Mouse (Mus musculus) lung, adult 2 months (tissue): ENCODE measurements at regions not wholly inside any gene's neighbourhood (a gene's known extent, or its start where the extent isn't known, plus 50 kb on each side); places are given as distances from the start of the nearest gene placed in this dataset.

Experiments
- CTCF ChIP-seq: fragments of 200-500 bp; IDR thresholded peaks from 2 replicates; pipeline ENCODE4 v1.5.1; 2011; ENCODE audit warnings: mild to moderate bottlenecking, low read length, control low read depth; ENCODE audit not compliant: insufficient read depth
- POLR2A ChIP-seq: fragments of 200-500 bp; IDR thresholded peaks from 2 replicates; pipeline ENCODE4 v1.6.1; 2011; ENCODE audit warnings: low read depth, mild to moderate bottlenecking, control low read depth, low read length, borderline replicate concordance; ENCODE audit errors: extremely low read depth

GRCm38 (mm10) chr12:15114793-15115192 is 701.9 kb downstream of the Trib2 start:
- TF ChIP-seq CTCF (no peak), POLR2A (no peak)
